Mouse (Mus musculus): Measurements from ENCODE around the gene Ccdc122. TPM values are rescaled to one million over a fixed set of nuclear protein-coding genes. Genes with fewer than 3 reads are reported as not detected.
A peak's percentile ranks its signal among the peaks of the same experiment; 100 is the strongest.
"Not testable (repeated sequence)": the region's sequence is repeated elsewhere in the genome, so short reads cannot be mapped to it uniquely, and the experiment has no call there.

Gene Ccdc122
- polyA plus RNA-seq (2015; fragmentation: Nextera tagmentation; extraction: Ambion mirVana): 3.3 and 3.7 TPM in 2 replicates

GRCm38 (mm10) chr14:77036226-77037046 lies at the start of gene Ccdc122, which contains the start of gene Lacc1:
TSS of gene Ccdc122 (plus strand) at chr14:77036772.
TSS of gene Lacc1 (minus strand) at chr14:77036904.
- Histone ChIP-seq H3K4me2 (replicated peaks) (peak within 1 kb of the TSS; percentile 84), H3K27ac (peak within 1 kb of the TSS; percentile 44; the same call in 1 of the 2 replicates), H3K36me3 (no peaks in the 10 kb centered on the region), H3K9ac (peak within 1 kb of the TSS; percentile 58), H3K4me1 (replicated peaks) (no peaks in the 10 kb centered on the region; the same call in 1 of the 2 replicates), H3K9me3 (no peaks in the 10 kb centered on the region), H3K4me3 (replicated peaks) (peak within 1 kb of the TSS; percentile 72), H3K27me3 (replicated peaks) (no peaks in the 10 kb centered on the region)
- WGBS: under 1% methylated on average over 86 of the region's 86 CpGs
- ATAC-seq: peak; percentile 92

GRCm38 (mm10) chr14:76990351-76990750 lies 46.2 kb upstream of the Ccdc122 start:
- not testable (repeated sequence) for H3K4me3 ChIP-seq (replicated peaks); H3K27me3 ChIP-seq (replicated peaks); H3K9ac ChIP-seq; H3K4me2 ChIP-seq (replicated peaks); H3K36me3 ChIP-seq; H3K27ac ChIP-seq; H3K4me1 ChIP-seq (replicated peaks); H3K9me3 ChIP-seq; ATAC-seq
- 88% methylated on average over 2 of the region's 2 CpGs for WGBS

GRCm38 (mm10) chr14:77004740-77005139 lies 31.8 kb upstream of the Ccdc122 start:
- H3K4me2 ChIP-seq (replicated peaks): no peak overlapping the region
- peak; percentile 61 for ATAC-seq
- 23% methylated on average over 8 of the region's 8 CpGs for WGBS
- no peaks in the 10 kb centered on the region for H3K9me3 ChIP-seq
- no peak overlapping the region for H3K4me3 ChIP-seq (replicated peaks)
- H3K9ac ChIP-seq: no peak overlapping the region
- H3K27me3 ChIP-seq (replicated peaks): no peaks in the 10 kb centered on the region
- 0 out of 2 replicates have a peak overlapping the region, but pooled peaks have one; percentile 24 for H3K27ac ChIP-seq
- peaks cover 12% of the 10 kb centered on the region for H3K4me1 ChIP-seq (replicated peaks)
- no peaks in the 10 kb centered on the region for H3K36me3 ChIP-seq

GRCm38 (mm10) chr14:77005566-77005965 lies 31.0 kb upstream of the Ccdc122 start:
- Histone ChIP-seq H3K4me3 (replicated peaks) (no peak overlapping the region), H3K4me1 (replicated peaks) (peaks cover 12% of the 10 kb centered on the region), H3K9ac (no peak overlapping the region), H3K36me3 (no peaks in the 10 kb centered on the region), H3K4me2 (replicated peaks) (no peak overlapping the region), H3K27me3 (replicated peaks) (no peaks in the 10 kb centered on the region), H3K9me3 (no peaks in the 10 kb centered on the region), H3K27ac (no peak overlapping the region)
- ATAC-seq: no peak
- 54% methylated on average over 5 of the region's 5 CpGs for whole genome bisulfite sequencing

DNA sequence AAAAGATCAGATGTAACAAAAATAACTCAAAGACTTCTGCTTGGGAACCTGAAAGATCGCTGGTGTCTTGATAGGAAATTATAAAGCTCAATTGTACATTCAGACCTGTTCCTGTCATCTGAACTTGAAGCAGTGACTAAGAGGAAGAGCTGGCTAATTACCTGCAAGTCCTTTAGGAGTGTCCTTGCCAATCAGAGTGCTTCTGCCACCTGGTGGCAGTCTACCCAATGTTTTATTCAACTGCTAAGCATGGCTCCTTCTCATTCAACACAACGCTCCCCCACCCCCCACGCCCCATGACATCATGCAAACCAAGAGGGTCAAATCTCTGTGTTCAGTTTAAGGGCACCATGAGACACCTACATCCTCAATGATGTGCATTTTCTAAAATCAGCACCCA lies 28.3 kb upstream of the Ccdc122 start:
- no peak overlapping the region for H3K4me2 ChIP-seq (replicated peaks)
- H3K9me3 ChIP-seq: no peaks in the 10 kb centered on the region
- no peak overlapping the region for H3K9ac ChIP-seq
- H3K27ac ChIP-seq: no peak overlapping the region
- ATAC-seq: peak; percentile 82
- peaks cover 12% of the 10 kb centered on the region for H3K4me1 ChIP-seq (replicated peaks)
- no peaks in the 10 kb centered on the region for H3K27me3 ChIP-seq (replicated peaks)
- WGBS: 13% methylated on average over 3 of the region's 3 CpGs
- no peaks in the 10 kb centered on the region for H3K36me3 ChIP-seq
- no peak overlapping the region for H3K4me3 ChIP-seq (replicated peaks)

DNA sequence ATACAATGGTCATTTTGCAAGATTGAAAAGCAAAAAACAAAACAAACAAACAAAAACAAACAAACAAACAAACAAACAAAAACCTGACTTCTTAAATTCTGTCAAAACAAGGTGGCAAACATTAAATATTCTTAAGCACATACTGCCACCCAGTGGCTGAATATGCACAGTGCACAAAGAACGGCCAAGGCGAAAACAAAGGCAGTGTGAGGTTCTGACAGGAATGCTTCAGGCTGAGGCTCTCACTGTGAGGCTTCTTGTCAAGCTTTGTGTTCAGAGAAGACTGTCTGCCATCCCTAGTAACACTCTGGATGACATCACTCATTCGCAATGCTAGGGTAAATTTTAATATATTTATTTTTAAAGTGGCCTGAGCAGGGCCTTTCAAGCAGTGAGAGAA lies 24.8 kb upstream of the Ccdc122 start:
- Histone ChIP-seq H3K4me1 (replicated peaks) (no peaks in the 10 kb centered on the region), H3K36me3 (no peaks in the 10 kb centered on the region), H3K4me3 (replicated peaks) (no peak overlapping the region), H3K27ac (no peak overlapping the region), H3K4me2 (replicated peaks) (no peak overlapping the region), H3K27me3 (replicated peaks) (no peaks in the 10 kb centered on the region), H3K9me3 (no peaks in the 10 kb centered on the region), H3K9ac (no peak overlapping the region)
- ATAC-seq: no peak
- 5% methylated on average over 3 of the region's 3 CpGs for WGBS

DNA sequence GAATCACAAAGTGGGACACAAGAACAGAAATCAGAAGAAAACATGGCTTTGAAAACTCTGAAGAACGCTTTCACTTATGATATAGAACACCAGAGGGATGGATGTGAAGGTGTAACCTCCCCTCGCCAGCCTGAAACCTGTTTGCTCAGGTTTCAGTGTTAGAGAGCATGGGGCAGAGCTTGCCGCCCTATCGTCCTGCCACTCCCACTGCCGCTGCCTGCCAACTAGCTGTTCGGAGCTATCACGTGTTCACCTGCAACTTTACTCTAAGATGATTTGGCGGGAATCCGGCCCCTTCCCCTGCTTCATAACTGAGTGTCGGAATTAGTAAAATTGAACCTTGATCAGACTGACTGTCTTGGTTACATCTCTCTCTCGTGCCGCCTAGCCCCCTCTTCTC lies 19.8 kb upstream of the Ccdc122 start:
- Histone ChIP-seq H3K4me3 (replicated peaks) (0 out of 2 replicates have a peak overlapping the region, but pooled peaks have one; percentile 1), H3K4me2 (replicated peaks) (peak overlapping the region; percentile 37), H3K27ac (0 out of 2 replicates have a peak overlapping the region, but pooled peaks have one; percentile 19)
- WGBS: 41% methylated on average over 12 of the region's 12 CpGs
- H3K9me3 ChIP-seq; H3K4me1 ChIP-seq (replicated peaks); H3K36me3 ChIP-seq; H3K27me3 ChIP-seq (replicated peaks); H3K9ac ChIP-seq: not testable (repeated sequence)
- ATAC-seq: peak; percentile 83

- no peaks in the 10 kb centered on the region for H3K27me3 ChIP-seq (replicated peaks)
- H3K4me2 ChIP-seq (replicated peaks): peak overlapping the region; percentile 37
- H3K9ac ChIP-seq: no peak overlapping the region
- peak overlapping the region; percentile 19; the same call in 1 of the 2 replicates for H3K27ac ChIP-seq
- peak; percentile 94 for ATAC-seq
- 0 out of 2 replicates have a peak overlapping the region, but pooled peaks have one; percentile 1 for H3K4me3 ChIP-seq (replicated peaks)
- no peaks in the 10 kb centered on the region for H3K36me3 ChIP-seq
- 53% methylated on average over 6 of the region's 6 CpGs for WGBS
- no peaks in the 10 kb centered on the region for H3K9me3 ChIP-seq
- H3K4me1 ChIP-seq (replicated peaks): no peaks in the 10 kb centered on the region
Measured at GRCm38 (mm10) chr14:77017211-77017610, 19.4 kb upstream of the Ccdc122 start.

GRCm38 (mm10) chr14:77024499-77024898 lies 12.1 kb upstream of the Ccdc122 start:
- Histone ChIP-seq H3K4me1 (replicated peaks) (no peaks in the 10 kb centered on the region), H3K4me2 (replicated peaks) (no peak overlapping the region), H3K9me3 (no peaks in the 10 kb centered on the region), H3K27me3 (replicated peaks) (no peaks in the 10 kb centered on the region), H3K9ac (no peak overlapping the region), H3K36me3 (no peaks in the 10 kb centered on the region), H3K4me3 (replicated peaks) (no peak overlapping the region), H3K27ac (no peak overlapping the region)
- 86% methylated on average over 3 of the region's 3 CpGs for WGBS
- ATAC-seq: no peak

DNA sequence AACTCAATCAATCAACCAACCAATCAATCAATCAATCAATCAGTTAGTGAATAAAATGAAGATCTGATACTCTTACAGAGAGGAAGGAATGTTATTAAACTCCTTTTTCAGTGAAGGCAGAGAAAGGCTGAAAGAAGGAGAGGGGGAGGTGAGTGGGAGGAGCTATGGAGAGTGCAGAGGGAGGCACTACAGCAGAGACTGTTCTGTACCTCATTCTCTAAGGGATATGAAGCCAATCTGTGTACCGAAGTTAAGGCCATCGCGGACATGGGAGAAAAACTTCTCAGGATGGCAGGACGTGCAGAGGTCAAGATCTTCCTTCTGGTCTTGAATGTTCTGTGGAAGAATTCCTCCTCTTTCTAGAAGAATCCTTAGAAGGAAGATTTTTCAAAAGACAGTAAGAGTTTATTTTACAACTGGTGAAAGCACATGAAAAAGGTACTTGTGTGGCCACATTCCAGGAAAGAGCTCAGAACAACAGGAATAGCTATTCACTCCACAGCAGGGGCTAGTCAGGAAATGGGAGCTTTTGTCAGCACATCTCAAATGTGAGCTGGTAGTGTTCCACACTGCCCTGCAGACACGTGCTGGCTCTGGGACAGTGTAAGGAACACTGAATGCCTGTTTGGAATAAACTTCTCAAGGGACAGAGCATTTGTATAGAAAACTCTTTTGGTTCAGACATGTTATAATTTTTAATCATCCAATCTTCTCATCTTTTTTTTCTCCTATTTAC lies 7.1 kb upstream of the Ccdc122 start:
- no peaks in the 10 kb centered on the region for H3K9me3 ChIP-seq
- no peak overlapping the region for H3K4me2 ChIP-seq (replicated peaks)
- no peak overlapping the region for H3K4me3 ChIP-seq (replicated peaks)
- ATAC-seq: no peak
- no peak overlapping the region for H3K27ac ChIP-seq
- H3K4me1 ChIP-seq (replicated peaks): no peaks in the 10 kb centered on the region
- H3K9ac ChIP-seq: no peak overlapping the region
- 67% methylated on average over 5 of the region's 5 CpGs for WGBS
- no peaks in the 10 kb centered on the region for H3K36me3 ChIP-seq
- no peaks in the 10 kb centered on the region for H3K27me3 ChIP-seq (replicated peaks)

- WGBS: 77% methylated on average over 5 of the region's 5 CpGs
- no peak overlapping the region for H3K4me3 ChIP-seq (replicated peaks)
- ATAC-seq: peak; percentile 41; the same call in 1 of the 2 replicates
- H3K36me3 ChIP-seq: no peaks in the 10 kb centered on the region
- no peaks in the 10 kb centered on the region for H3K4me1 ChIP-seq (replicated peaks)
- no peak overlapping the region for H3K4me2 ChIP-seq (replicated peaks)
- no peak overlapping the region for H3K27ac ChIP-seq
- no peak overlapping the region for H3K9ac ChIP-seq
- H3K27me3 ChIP-seq (replicated peaks): no peaks in the 10 kb centered on the region
- H3K9me3 ChIP-seq: no peaks in the 10 kb centered on the region
Measured at GRCm38 (mm10) chr14:77030808-77031207, 5.8 kb upstream of the Ccdc122 start.

DNA sequence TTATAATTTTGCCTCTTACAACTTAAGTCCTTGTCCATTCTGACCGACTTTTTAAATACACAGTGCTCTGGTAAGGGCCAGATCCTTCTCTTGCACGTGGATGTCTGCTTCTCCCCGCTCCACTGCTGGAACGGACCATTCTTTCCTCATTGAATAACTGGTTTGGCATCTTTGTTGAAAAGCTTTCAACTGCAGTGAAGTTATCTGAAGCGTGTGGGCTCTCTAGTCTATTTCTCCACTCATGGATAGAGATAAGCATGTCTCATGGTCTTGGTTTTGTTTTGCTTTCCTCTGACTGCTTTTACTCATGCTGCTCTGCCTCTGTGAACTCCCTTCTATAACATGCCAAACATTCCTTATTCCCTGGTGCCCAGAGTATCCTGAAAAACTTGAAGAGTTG lies 4.1 kb upstream of the Ccdc122 start:
- Histone ChIP-seq H3K9me3 (no peaks in the 10 kb centered on the region), H3K36me3 (no peaks in the 10 kb centered on the region), H3K4me3 (replicated peaks) (no peak overlapping the region), H3K4me1 (replicated peaks) (no peaks in the 10 kb centered on the region; the same call in 1 of the 2 replicates), H3K4me2 (replicated peaks) (no peak overlapping the region), H3K27me3 (replicated peaks) (no peaks in the 10 kb centered on the region), H3K27ac (no peak overlapping the region), H3K9ac (no peak overlapping the region)
- ATAC-seq: no peak
- 64% methylated on average over 5 of the region's 5 CpGs for WGBS

Data from intestine, embryonic 15.5 days (tissue).